Mouse (Mus musculus): ENCODE data around the gene Rffl. TPM values are rescaled to one million over a fixed set of nuclear protein-coding genes. Genes with fewer than 3 reads are reported as not detected.

The Rffl gene
- polyA plus RNA-seq (2015; fragmentation: Nextera tagmentation; extraction: Ambion mirVana): 23.7 and 25.0 TPM in 2 replicates

DNA sequence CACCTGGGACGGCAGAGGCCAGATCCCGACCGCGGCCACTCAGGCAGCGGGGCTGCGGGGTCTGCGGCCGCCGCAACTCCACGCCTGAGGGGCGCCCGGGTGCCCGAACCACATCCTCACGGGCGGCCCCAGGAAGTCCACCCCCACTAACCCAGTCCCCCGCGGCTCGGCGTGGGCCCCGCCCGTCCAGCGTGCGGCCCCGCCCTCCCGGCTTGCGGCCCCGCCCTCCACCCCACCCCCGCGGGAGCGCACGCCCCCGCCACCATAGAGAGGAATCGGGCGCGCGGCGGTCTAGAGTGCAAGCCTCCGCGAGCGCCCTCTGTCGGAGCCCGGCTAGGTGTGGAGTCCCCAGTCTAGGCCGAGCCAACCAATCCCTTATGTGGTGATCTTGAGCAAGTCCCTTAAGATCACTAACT, at the start of gene Rffl:
TSS of gene Rffl (minus strand) at position 180 of the 416 bp plus-strand sequence.
- Histone ChIP-seq H3K4me3 (ENCODE audit: low read length) (peak within 1 kb of the TSS; percentile 92), H3K36me3 (ENCODE audit: insufficient read depth, low read length) (no peaks in the 10 kb centered on the region), H3K9me3 (ENCODE audit: low read length) (no peaks in the 10 kb centered on the region), H3K27ac (ENCODE audit: low read length) (peak within 1 kb of the TSS; percentile 92), H3K27me3 (ENCODE audit: insufficient read depth, low read length) (no peaks in the 10 kb centered on the region), H3K4me2 (replicated peaks; ENCODE audit: low read depth, low read length) (peak within 1 kb of the TSS; percentile 68), H3K4me1 (ENCODE audit: insufficient read depth, low read length) (peaks cover 15% of the 10 kb centered on the region), H3K9ac (replicated peaks; ENCODE audit: low read length) (peak within 1 kb of the TSS; percentile 86)
- peak; percentile 96 for ATAC-seq (ENCODE audit: low FRiP score, low TSS enrichment)
- WGBS: under 1% methylated on average over 39 of the region's 43 CpGs

DNA sequence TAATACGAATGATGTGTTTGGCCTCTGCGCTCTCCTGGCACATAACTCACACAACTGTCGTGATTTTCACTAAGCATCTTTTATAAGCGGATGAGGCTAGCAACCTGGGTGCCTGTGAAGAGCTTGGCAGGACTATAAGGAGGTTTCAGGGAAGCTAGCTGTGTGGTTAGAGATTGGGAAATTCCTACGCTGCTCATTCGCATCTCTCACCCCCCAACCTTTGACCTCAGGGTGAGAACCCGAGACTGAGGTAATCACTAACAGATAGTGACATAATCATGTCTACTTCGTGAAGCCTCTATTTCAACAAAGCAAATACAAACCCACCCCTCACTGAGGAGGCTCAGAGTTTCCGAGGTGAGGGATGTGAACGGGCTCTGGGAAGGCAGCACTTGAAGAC, 49.8 kb upstream of the Rffl start:
- Histone ChIP-seq H3K9ac (replicated peaks; ENCODE audit: low read length) (no peak overlapping the region), H3K4me2 (replicated peaks; ENCODE audit: low read depth, low read length) (no peak overlapping the region), H3K9me3 (ENCODE audit: low read length) (no peaks in the 10 kb centered on the region), H3K4me3 (ENCODE audit: low read length) (no peak overlapping the region), H3K36me3 (ENCODE audit: insufficient read depth, low read length) (no peaks in the 10 kb centered on the region), H3K27me3 (ENCODE audit: insufficient read depth, low read length) (peaks cover 4% of the 10 kb centered on the region; the same call in 1 of the 2 replicates), H3K27ac (ENCODE audit: low read length) (no peak overlapping the region), H3K4me1 (ENCODE audit: insufficient read depth, low read length) (no peaks in the 10 kb centered on the region)
- ATAC-seq (ENCODE audit: low FRiP score, low TSS enrichment): no peak
- 56% methylated on average over 10 of the region's 10 CpGs for WGBS

DNA sequence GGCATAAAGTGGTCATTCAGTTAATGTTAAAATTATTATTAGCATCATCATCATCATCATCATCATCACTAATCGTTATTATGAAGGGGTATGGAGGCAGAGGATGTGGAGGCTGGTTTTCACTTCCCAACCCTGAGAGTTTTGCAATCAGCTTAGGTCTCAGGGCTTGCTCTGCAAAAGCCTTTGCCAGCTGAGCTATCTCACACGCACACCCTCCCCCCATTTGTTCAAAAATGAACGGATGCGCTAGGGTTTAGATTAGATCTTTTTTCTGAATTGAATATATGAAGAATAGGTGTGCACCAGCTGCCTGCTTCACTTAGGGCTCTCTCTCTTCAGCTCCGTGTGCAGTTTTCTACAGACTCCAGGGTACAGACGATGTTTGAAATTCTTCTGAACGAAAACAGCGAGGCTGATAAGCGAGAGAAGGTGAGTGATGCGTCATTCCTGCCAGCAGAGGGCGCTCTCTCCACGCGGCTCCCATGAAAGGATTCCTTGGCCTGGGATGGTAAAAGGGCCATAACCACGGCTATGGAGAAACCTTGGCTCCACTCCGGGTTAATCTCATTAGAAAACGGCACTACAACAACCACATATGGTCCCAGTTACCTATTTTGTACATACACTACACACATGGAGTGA, 43.8 kb upstream of the Rffl start:
- H3K9me3 ChIP-seq (ENCODE audit: low read length): no peaks in the 10 kb centered on the region
- no peak overlapping the region for H3K4me3 ChIP-seq (ENCODE audit: low read length)
- H3K27ac ChIP-seq (ENCODE audit: low read length): no peak overlapping the region
- H3K27me3 ChIP-seq (ENCODE audit: insufficient read depth, low read length): peaks cover 10% of the 10 kb centered on the region
- ATAC-seq (ENCODE audit: low FRiP score, low TSS enrichment): peak; percentile 41; the same call in 1 of the 2 replicates
- H3K4me2 ChIP-seq (replicated peaks; ENCODE audit: low read depth, low read length): peak overlapping the region; percentile 36
- H3K4me1 ChIP-seq (ENCODE audit: insufficient read depth, low read length): no peaks in the 10 kb centered on the region
- H3K36me3 ChIP-seq (ENCODE audit: insufficient read depth, low read length): no peaks in the 10 kb centered on the region
- 11% methylated on average over 16 of the region's 16 CpGs for WGBS
- H3K9ac ChIP-seq (replicated peaks; ENCODE audit: low read length): no peak overlapping the region

GRCm38 (mm10) chr11:82910679-82911389, 39.8 kb upstream of the Rffl start:
- H3K9ac ChIP-seq (replicated peaks; ENCODE audit: low read length): 0 out of 2 replicates have a peak overlapping the region, but pooled peaks have one; percentile 28
- H3K4me2 ChIP-seq (replicated peaks; ENCODE audit: low read depth, low read length): no peak overlapping the region
- peaks cover 11% of the 10 kb centered on the region for H3K4me1 ChIP-seq (ENCODE audit: insufficient read depth, low read length)
- H3K4me3 ChIP-seq (ENCODE audit: low read length): no peak overlapping the region
- H3K36me3 ChIP-seq (ENCODE audit: insufficient read depth, low read length): peaks cover 9% of the 10 kb centered on the region; the same call in 1 of the 2 replicates
- H3K9me3 ChIP-seq (ENCODE audit: low read length): no peaks in the 10 kb centered on the region
- ATAC-seq (ENCODE audit: low FRiP score, low TSS enrichment): no peak
- 73% methylated on average over 11 of the region's 11 CpGs for WGBS
- peaks cover 10% of the 10 kb centered on the region for H3K27me3 ChIP-seq (ENCODE audit: insufficient read depth, low read length)
- H3K27ac ChIP-seq (ENCODE audit: low read length): no peak overlapping the region

- H3K9ac ChIP-seq (replicated peaks; ENCODE audit: low read length): 0 out of 2 replicates have a peak within 1 kb of the TSS, but pooled peaks have one; percentile 28
- H3K4me3 ChIP-seq (ENCODE audit: low read length): no peak within 1 kb of the TSS
- H3K27me3 ChIP-seq (ENCODE audit: insufficient read depth, low read length): peaks cover 10% of the 10 kb centered on the region
- peaks cover 11% of the 10 kb centered on the region for H3K4me1 ChIP-seq (ENCODE audit: insufficient read depth, low read length)
- peaks cover 15% of the 10 kb centered on the region for H3K36me3 ChIP-seq (ENCODE audit: insufficient read depth, low read length)
- no peak for ATAC-seq (ENCODE audit: low FRiP score, low TSS enrichment)
- WGBS: 85% methylated on average over 4 of the region's 4 CpGs
- H3K4me2 ChIP-seq (replicated peaks; ENCODE audit: low read depth, low read length): no peak within 1 kb of the TSS
- H3K9me3 ChIP-seq (ENCODE audit: low read length): no peaks in the 10 kb centered on the region
- no peak within 1 kb of the TSS for H3K27ac ChIP-seq (ENCODE audit: low read length)
These were observed 39.2 kb upstream of the Rffl start, which contains the start of gene Unc45b for GRCm38 (mm10) chr11:82910250-82910649. Gene Unc45b, plus strand, starts transcription at chr11:82910550.

DNA sequence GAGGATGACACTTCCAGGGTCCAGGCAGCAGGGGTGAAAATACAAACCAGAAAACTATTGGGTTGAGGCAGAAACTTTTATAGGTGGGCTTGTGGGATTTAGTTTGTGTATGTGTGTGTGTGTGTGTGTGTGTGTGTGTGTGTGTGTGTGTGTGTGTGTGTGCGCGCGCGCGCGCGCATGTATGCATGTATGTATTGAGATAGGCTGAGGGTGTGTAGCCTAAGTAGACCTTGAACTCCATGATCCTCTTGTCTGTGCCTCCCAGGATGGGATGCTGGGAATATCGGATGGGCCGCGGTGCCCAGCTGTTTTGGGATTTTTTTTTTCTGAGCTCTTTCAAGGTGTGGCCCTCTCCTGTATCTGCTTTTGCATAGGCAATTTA, 37.6 kb upstream of the Rffl start:
- 59% methylated on average over 7 of the region's 10 CpGs for WGBS
- H3K4me2 ChIP-seq (replicated peaks; ENCODE audit: low read depth, low read length): peak overlapping the region; percentile 87
- H3K36me3 ChIP-seq (ENCODE audit: insufficient read depth, low read length): peaks cover 31% of the 10 kb centered on the region
- no peak overlapping the region for H3K27ac ChIP-seq (ENCODE audit: low read length)
- peaks cover 11% of the 10 kb centered on the region for H3K4me1 ChIP-seq (ENCODE audit: insufficient read depth, low read length)
- H3K9ac ChIP-seq (replicated peaks; ENCODE audit: low read length): peak overlapping the region; percentile 88; the same call in 1 of the 2 replicates
- H3K9me3 ChIP-seq (ENCODE audit: low read length): no peaks in the 10 kb centered on the region
- peak overlapping the region; percentile 93 for H3K4me3 ChIP-seq (ENCODE audit: low read length)
- peaks cover 6% of the 10 kb centered on the region for H3K27me3 ChIP-seq (ENCODE audit: insufficient read depth, low read length)
- no peak for ATAC-seq (ENCODE audit: low FRiP score, low TSS enrichment)

DNA sequence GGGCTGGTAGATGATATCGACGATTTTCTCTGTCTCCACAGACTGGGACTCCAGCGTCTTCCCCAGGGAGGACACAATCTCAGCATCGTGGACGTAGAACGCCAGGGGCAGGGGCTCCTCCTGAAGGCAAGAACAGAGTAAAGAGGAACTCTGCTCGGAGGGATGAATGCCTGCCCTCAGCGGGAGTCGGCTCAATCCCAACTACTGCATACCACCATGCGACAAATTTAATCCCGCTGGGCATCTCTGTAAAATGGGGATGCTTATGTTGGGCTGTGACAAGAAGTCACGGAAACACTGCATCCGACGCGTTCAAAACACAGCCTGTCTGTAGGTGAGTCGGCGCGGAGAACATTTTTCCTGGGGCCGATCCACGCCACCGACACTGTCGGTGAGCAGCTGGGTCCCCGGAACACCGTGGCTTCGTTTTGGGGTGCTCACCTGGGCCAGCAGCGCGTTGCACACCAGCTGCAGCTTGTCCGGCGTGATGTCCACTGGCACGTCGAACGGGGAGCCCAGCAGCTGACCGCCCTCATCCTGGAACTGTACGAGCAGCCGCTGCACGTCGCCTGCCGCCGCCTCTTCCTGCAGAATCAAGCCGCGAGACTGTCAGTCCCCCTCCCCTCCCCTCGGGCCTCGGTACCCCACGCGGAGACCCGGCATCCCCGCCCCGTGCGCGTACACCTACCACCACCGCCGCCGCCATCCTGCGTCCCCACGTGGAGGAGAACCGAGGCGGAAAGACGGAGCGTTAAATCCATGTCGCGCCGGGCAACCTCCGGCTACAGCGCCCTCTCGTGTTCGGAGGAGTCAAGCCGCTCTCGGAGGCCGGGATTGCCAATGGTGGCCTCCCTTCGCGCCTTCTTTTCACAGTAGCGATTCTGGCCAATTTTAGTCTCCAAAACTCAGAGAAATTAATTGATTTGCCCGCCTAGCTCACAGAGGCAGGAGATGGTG, 36.9 kb upstream of the Rffl start, which contains the start of gene Nle1:
TSS of gene Nle1 (minus strand) at position 761 of the 957 bp plus-strand sequence.
- ATAC-seq (ENCODE audit: low FRiP score, low TSS enrichment): peak; percentile 78; the same call in 1 of the 2 replicates
- peaks cover 11% of the 10 kb centered on the region for H3K4me1 ChIP-seq (ENCODE audit: insufficient read depth, low read length)
- no peaks in the 10 kb centered on the region for H3K9me3 ChIP-seq (ENCODE audit: low read length)
- peak within 1 kb of the TSS; percentile 87 for H3K4me2 ChIP-seq (replicated peaks; ENCODE audit: low read depth, low read length)
- H3K36me3 ChIP-seq (ENCODE audit: insufficient read depth, low read length): peaks cover 37% of the 10 kb centered on the region
- no peaks in the 10 kb centered on the region for H3K27me3 ChIP-seq (ENCODE audit: insufficient read depth, low read length)
- H3K4me3 ChIP-seq (ENCODE audit: low read length): peak within 1 kb of the TSS; percentile 93
- H3K9ac ChIP-seq (replicated peaks; ENCODE audit: low read length): peak within 1 kb of the TSS; percentile 88
- no peak within 1 kb of the TSS for H3K27ac ChIP-seq (ENCODE audit: low read length)
- WGBS: 1% methylated on average over 73 of the region's 73 CpGs

- H3K4me1 ChIP-seq (ENCODE audit: insufficient read depth, low read length): peaks cover 11% of the 10 kb centered on the region
- no peaks in the 10 kb centered on the region for H3K27me3 ChIP-seq (ENCODE audit: insufficient read depth, low read length)
- H3K4me2 ChIP-seq (replicated peaks; ENCODE audit: low read depth, low read length): no peak overlapping the region
- H3K9ac ChIP-seq (replicated peaks; ENCODE audit: low read length): no peak overlapping the region
- ATAC-seq (ENCODE audit: low FRiP score, low TSS enrichment): no peak
- peaks cover 57% of the 10 kb centered on the region for H3K36me3 ChIP-seq (ENCODE audit: insufficient read depth, low read length)
- no peak overlapping the region for H3K27ac ChIP-seq (ENCODE audit: low read length)
- H3K9me3 ChIP-seq (ENCODE audit: low read length): no peaks in the 10 kb centered on the region
- WGBS: 94% methylated on average over 5 of the region's 5 CpGs
- no peak overlapping the region for H3K4me3 ChIP-seq (ENCODE audit: low read length)
These were observed 34.8 kb upstream of the Rffl start for GRCm38 (mm10) chr11:82905816-82906215.

GRCm38 (mm10) chr11:82904952-82905351, 33.9 kb upstream of the Rffl start:
- Histone ChIP-seq H3K4me3 (ENCODE audit: low read length) (no peak overlapping the region), H3K36me3 (ENCODE audit: insufficient read depth, low read length) (peaks cover 66% of the 10 kb centered on the region), H3K4me1 (ENCODE audit: insufficient read depth, low read length) (peaks cover 11% of the 10 kb centered on the region), H3K9me3 (ENCODE audit: low read length) (no peaks in the 10 kb centered on the region), H3K4me2 (replicated peaks; ENCODE audit: low read depth, low read length) (no peak overlapping the region), H3K27ac (ENCODE audit: low read length) (no peak overlapping the region), H3K9ac (replicated peaks; ENCODE audit: low read length) (no peak overlapping the region), H3K27me3 (ENCODE audit: insufficient read depth, low read length) (no peaks in the 10 kb centered on the region)
- WGBS: 64% methylated on average over 8 of the region's 8 CpGs
- ATAC-seq (ENCODE audit: low FRiP score, low TSS enrichment): no peak

All from kidney, embryonic 16.5 days (tissue).